Comparison of ENCODE assay signal across 8 mouse cellular contexts in the genomic region with DNA sequence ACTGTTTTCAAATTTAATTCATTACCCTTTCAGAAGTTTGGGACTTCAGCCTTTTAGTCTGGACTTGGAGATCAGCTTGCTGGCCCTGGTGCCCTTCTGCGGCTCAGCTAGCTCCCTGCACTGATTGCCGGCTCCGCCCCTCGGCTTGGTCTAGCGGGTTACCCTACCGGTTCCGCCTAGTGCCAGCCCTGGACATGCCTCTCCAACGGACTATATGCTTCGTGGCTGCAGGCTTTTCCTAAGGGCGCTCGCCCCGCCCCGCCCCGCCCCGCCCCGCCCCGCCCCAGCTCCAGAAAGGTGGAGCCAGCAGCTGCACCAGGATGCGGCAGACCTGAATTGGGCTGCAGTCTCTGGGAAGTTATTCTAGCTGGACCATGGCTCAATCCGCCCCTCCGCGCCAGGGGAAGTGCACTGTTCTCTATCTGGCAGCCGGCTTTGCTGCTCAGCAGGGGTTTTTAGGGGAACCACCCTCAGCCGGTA. TPM values are rescaled to one million over a fixed set of nuclear protein-coding genes. Genes with fewer than 3 reads are reported as not detected.
DNase-seq lines count a peak whose midpoint lies in the region; ATAC-seq and TF ChIP-seq lines count a peak whose summit lies in the region.

No protein-coding gene starts in this region.

- peak; percentile 75 for DNase-seq in brain, embryonic 14.5 days (ENCODE audit: low read depth)
- peak; percentile 89 for DNase-seq in liver, postnatal 0 days
- peak; percentile 67 for DNase-seq in neural tube, embryonic 11.5 days (ENCODE audit: low spot score)

- no peaks in the 10 kb centered on the region for H3K4me1 ChIP-seq in ES-Bruce4 (ENCODE audit: control insufficient read depth, insufficient read depth, low read length)
- peaks cover 26% of the 10 kb centered on the region for H3K4me1 ChIP-seq in erythroblast, embryonic 14.5 days (ENCODE audit: control insufficient read depth)
- H3K4me1 ChIP-seq in heart, embryonic 13.5 days: peaks cover 8% of the 10 kb centered on the region; the same call in 1 of the 2 replicates
- H3K4me1 ChIP-seq in kidney, embryonic 16.5 days (ENCODE audit: insufficient read depth, low read length): peaks cover 6% of the 10 kb centered on the region
- peaks cover 8% of the 10 kb centered on the region; the same call in 1 of the 2 replicates for H3K4me1 ChIP-seq in liver, postnatal 0 days (ENCODE audit: insufficient read depth)
- 0 out of 2 replicates have a peak, but pooled peaks cover 2% of the 10 kb centered on the region for H3K4me1 ChIP-seq in neural tube, embryonic 11.5 days (ENCODE audit: control insufficient read depth, insufficient read depth, low read length)
- peaks cover 7% of the 10 kb centered on the region for H3K4me1 ChIP-seq in testis, adult 2 months (ENCODE audit: control insufficient read depth, insufficient read depth, low read length)

- H3K27me3 ChIP-seq in ES-Bruce4 (ENCODE audit: control insufficient read depth, insufficient read depth, low read length, poor library complexity, severe bottlenecking): no peaks in the 10 kb centered on the region
- H3K27me3 ChIP-seq in erythroblast, embryonic 14.5 days (ENCODE audit: control insufficient read depth): no peaks in the 10 kb centered on the region
- no peaks in the 10 kb centered on the region; the same call in 1 of the 2 replicates for H3K27me3 ChIP-seq in heart, embryonic 13.5 days (replicated peaks)
- no peaks in the 10 kb centered on the region for H3K27me3 ChIP-seq in kidney, embryonic 16.5 days (ENCODE audit: insufficient read depth, low read length)
- H3K27me3 ChIP-seq in liver, postnatal 0 days (ENCODE audit: insufficient read depth, low read length): no peaks in the 10 kb centered on the region
- no peaks in the 10 kb centered on the region for H3K27me3 ChIP-seq in neural tube, embryonic 11.5 days (ENCODE audit: control insufficient read depth, insufficient read depth, low read length)
- H3K27me3 ChIP-seq in testis, adult 2 months (ENCODE audit: control insufficient read depth, insufficient read depth, low read length): no peaks in the 10 kb centered on the region

- H3K9ac ChIP-seq in ES-Bruce4 (ENCODE audit: low read depth, poor library complexity, severe bottlenecking): peak overlapping the region; percentile 75
- peak overlapping the region; percentile 80 for H3K9ac ChIP-seq in heart, embryonic 13.5 days
- H3K9ac ChIP-seq in kidney, embryonic 16.5 days (replicated peaks; ENCODE audit: low read length): peak overlapping the region; percentile 58
- peak overlapping the region; percentile 42; the same call in 1 of the 2 replicates for H3K9ac ChIP-seq in liver, postnatal 0 days (replicated peaks)
- H3K9ac ChIP-seq in neural tube, embryonic 11.5 days (ENCODE audit: low read length): peak overlapping the region; percentile 41

- TF ChIP-seq CTCF in ES-Bruce4 (IDR thresholded peaks at IDR 0.05; ENCODE audit: low read depth, low read length): no peak
- no peak for TF ChIP-seq CTCF in brain, embryonic 14.5 days (IDR thresholded peaks at IDR 0.05; ENCODE audit: borderline replicate concordance, extremely low read depth, insufficient read depth, insufficient read length)
- no peak for TF ChIP-seq CTCF in liver, postnatal 0 days (IDR thresholded peaks at IDR 0.05; ENCODE audit: low read depth)
- TF ChIP-seq CTCF in testis, adult 2 months (IDR thresholded peaks at IDR 0.05; ENCODE audit: control insufficient read depth, insufficient read depth, insufficient replicate concordance, low read depth, low read length): no peak

- H3K36me3 ChIP-seq in ES-Bruce4 (ENCODE audit: control insufficient read depth, insufficient read depth, low read length, poor library complexity, severe bottlenecking): no peaks in the 10 kb centered on the region
- H3K36me3 ChIP-seq in erythroblast, embryonic 14.5 days (ENCODE audit: control insufficient read depth): no peaks in the 10 kb centered on the region
- H3K36me3 ChIP-seq in heart, embryonic 13.5 days: no peaks in the 10 kb centered on the region
- H3K36me3 ChIP-seq in kidney, embryonic 16.5 days (ENCODE audit: insufficient read depth, low read length): no peaks in the 10 kb centered on the region
- no peaks in the 10 kb centered on the region for H3K36me3 ChIP-seq in liver, postnatal 0 days (replicated peaks; ENCODE audit: insufficient read depth, low read length)
- H3K36me3 ChIP-seq in neural tube, embryonic 11.5 days (ENCODE audit: control insufficient read depth, insufficient read depth, low read length): no peaks in the 10 kb centered on the region
- no peaks in the 10 kb centered on the region; the same call in 1 of the 2 replicates for H3K36me3 ChIP-seq in testis, adult 2 months (ENCODE audit: control insufficient read depth, insufficient read depth, low read length)

- no peaks in the 10 kb centered on the region for H3K9me3 ChIP-seq in ES-Bruce4 (replicated peaks; ENCODE audit: control insufficient read depth, insufficient read depth, low read length, poor library complexity, severe bottlenecking)
- no peaks in the 10 kb centered on the region for H3K9me3 ChIP-seq in erythroblast, embryonic 14.5 days (ENCODE audit: control insufficient read depth, low read length)
- H3K9me3 ChIP-seq in heart, embryonic 13.5 days: 0 out of 2 replicates have a peak, but pooled peaks cover 6% of the 10 kb centered on the region
- H3K9me3 ChIP-seq in kidney, embryonic 16.5 days (ENCODE audit: low read length): peaks cover 3% of the 10 kb centered on the region; the same call in 1 of the 2 replicates
- H3K9me3 ChIP-seq in liver, postnatal 0 days (ENCODE audit: low read length): no peaks in the 10 kb centered on the region
- H3K9me3 ChIP-seq in neural tube, embryonic 11.5 days (ENCODE audit: control insufficient read depth, low read length): no peaks in the 10 kb centered on the region

- no peak; the same call in 1 of the 2 replicates for TF ChIP-seq EP300 in ES-Bruce4 (IDR thresholded peaks at IDR 0.05; ENCODE audit: insufficient read depth, low read depth, low read length)
- TF ChIP-seq EP300 in liver, postnatal 0 days (IDR thresholded peaks at IDR 0.05; ENCODE audit: low read depth): no peak

- ATAC-seq in heart, embryonic 13.5 days (ENCODE audit: extremely low read depth, insufficient number of reproducible peaks, low FRiP score, low TSS enrichment): peak; percentile 84
- ATAC-seq in kidney, embryonic 16.5 days (ENCODE audit: low FRiP score, low TSS enrichment): peak; percentile 95
- peak; percentile 79 for ATAC-seq in liver, postnatal 0 days
- ATAC-seq in neural tube, embryonic 11.5 days (ENCODE audit: insufficient read depth, low FRiP score, low TSS enrichment): peak; percentile 64; the same call in 1 of the 2 replicates

- H3K4me2 ChIP-seq in heart, embryonic 13.5 days: peak overlapping the region; percentile 73
- H3K4me2 ChIP-seq in kidney, embryonic 16.5 days (replicated peaks; ENCODE audit: low read depth, low read length): peak overlapping the region; percentile 62
- peak overlapping the region; percentile 75 for H3K4me2 ChIP-seq in liver, postnatal 0 days (ENCODE audit: low read depth, low read length)
- H3K4me2 ChIP-seq in neural tube, embryonic 11.5 days (ENCODE audit: low read depth): peak overlapping the region; percentile 41

- WGBS in heart, embryonic 13.5 days: under 1% methylated on average over 23 of the region's 23 CpGs
- under 1% methylated on average over 23 of the region's 23 CpGs for WGBS in kidney, embryonic 16.5 days
- under 1% methylated on average over 21 of the region's 23 CpGs for WGBS in liver, postnatal 0 days (ENCODE audit: insufficient replicate concordance)
- under 1% methylated on average over 22 of the region's 23 CpGs for WGBS in neural tube, embryonic 11.5 days

- peak; percentile 38 for TF ChIP-seq POLR2A in ES-Bruce4 (IDR thresholded peaks at IDR 0.05; ENCODE audit: insufficient read depth, low read length)
- no peak for TF ChIP-seq POLR2A in brain, embryonic 14.5 days (IDR thresholded peaks at IDR 0.05; ENCODE audit: borderline replicate concordance, extremely low read depth, insufficient read depth, insufficient read length, poor library complexity, severe bottlenecking)
- TF ChIP-seq POLR2A in testis, adult 2 months (IDR thresholded peaks at IDR 0.05; ENCODE audit: control insufficient read depth, low read depth, low read length): peak; percentile 7; the same call in 1 of the 2 replicates

- peak overlapping the region; percentile 43 for H3K4me3 ChIP-seq in ES-Bruce4 (ENCODE audit: low read depth, low read length)
- peak overlapping the region; percentile 52 for H3K4me3 ChIP-seq in erythroblast, embryonic 14.5 days (replicated peaks)
- peak overlapping the region; percentile 45 for H3K4me3 ChIP-seq in heart, embryonic 13.5 days
- peak overlapping the region; percentile 41 for H3K4me3 ChIP-seq in kidney, embryonic 16.5 days (ENCODE audit: low read length)
- H3K4me3 ChIP-seq in liver, postnatal 0 days (ENCODE audit: low read depth, low read length): peak overlapping the region; percentile 29
- H3K4me3 ChIP-seq in neural tube, embryonic 11.5 days (ENCODE audit: low read depth, low read length): peak overlapping the region; percentile 15; the same call in 1 of the 2 replicates
- H3K4me3 ChIP-seq in testis, adult 2 months (ENCODE audit: control insufficient read depth, low read depth, low read length): peak overlapping the region; percentile 61; the same call in 1 of the 2 replicates

- peak overlapping the region; percentile 85 for H3K27ac ChIP-seq in ES-Bruce4 (ENCODE audit: insufficient read depth, low read length)
- H3K27ac ChIP-seq in heart, embryonic 13.5 days (replicated peaks): peak overlapping the region; percentile 80
- H3K27ac ChIP-seq in kidney, embryonic 16.5 days (ENCODE audit: low read length): peak overlapping the region; percentile 76
- H3K27ac ChIP-seq in liver, postnatal 0 days (ENCODE audit: low read depth): peak overlapping the region; percentile 58
- H3K27ac ChIP-seq in neural tube, embryonic 11.5 days (ENCODE audit: low read depth, low read length): 0 out of 2 replicates have a peak overlapping the region, but pooled peaks have one; percentile 49
- H3K27ac ChIP-seq in testis, adult 2 months (ENCODE audit: control insufficient read depth, insufficient read depth, low read depth, low read length): peak overlapping the region; percentile 56

RNA-seq across cellular contexts. Expression of a gene that starts 4.7 kb away (rescaled TPM):
- polyA plus RNA-seq in ES-Bruce4 (2011; ENCODE audit: insufficient read depth, insufficient read length, low read depth, missing spikeins): 100 and 102 TPM in 2 replicates
- polyA plus RNA-seq in brain, embryonic 14.5 days (2012; rRNA removed): 107 and 118 TPM in 2 replicates
- polyA plus RNA-seq in erythroblast, embryonic 14.5 days (2012): 1.8 and 3.9 TPM in 2 replicates
- polyA plus RNA-seq in heart, embryonic 13.5 days (2015; fragmentation: Nextera tagmentation; extraction: Ambion mirVana): 160 and 181 TPM in 2 replicates
- 177 and 196 TPM in 2 replicates for polyA plus RNA-seq in kidney, embryonic 16.5 days (2015; fragmentation: Nextera tagmentation; extraction: Ambion mirVana)
- polyA plus RNA-seq in liver, postnatal 0 days (2015; fragmentation: Nextera tagmentation; extraction: Ambion mirVana): 57.6 and 57.7 TPM in 2 replicates
- 160 and 167 TPM in 2 replicates for polyA plus RNA-seq in neural tube, embryonic 11.5 days (2014; fragmentation: Nextera tagmentation; extraction: Ambion mirVana)
- polyA plus RNA-seq in testis, adult 2 months (2012; rRNA removed): 43.5 and 50.2 TPM in 2 replicates

RNA-seq across cellular contexts. Expression of a gene that starts 7.2 kb away (rescaled TPM):
- 41.8 and 43.8 TPM in 2 replicates for polyA plus RNA-seq in ES-Bruce4 (2011; ENCODE audit: insufficient read depth, insufficient read length, low read depth, missing spikeins)
- 83.6 and 86.4 TPM in 2 replicates for polyA plus RNA-seq in brain, embryonic 14.5 days (2012; rRNA removed)
- 2.3 and 2.6 TPM in 2 replicates for polyA plus RNA-seq in erythroblast, embryonic 14.5 days (2012)
- 40.7 and 41.2 TPM in 2 replicates for polyA plus RNA-seq in heart, embryonic 13.5 days (2015; fragmentation: Nextera tagmentation; extraction: Ambion mirVana)
- polyA plus RNA-seq in kidney, embryonic 16.5 days (2015; fragmentation: Nextera tagmentation; extraction: Ambion mirVana): 62.5 and 66.5 TPM in 2 replicates
- 13.5 and 13.7 TPM in 2 replicates for polyA plus RNA-seq in liver, postnatal 0 days (2015; fragmentation: Nextera tagmentation; extraction: Ambion mirVana)
- polyA plus RNA-seq in neural tube, embryonic 11.5 days (2014; fragmentation: Nextera tagmentation; extraction: Ambion mirVana): 51.5 and 55.5 TPM in 2 replicates
- polyA plus RNA-seq in testis, adult 2 months (2012; rRNA removed): 39.2 and 41.1 TPM in 2 replicates

RNA-seq across cellular contexts. Expression of a gene that starts 19.5 kb away (rescaled TPM):
- polyA plus RNA-seq in ES-Bruce4 (2011; ENCODE audit: insufficient read depth, insufficient read length, low read depth, missing spikeins): 0.40 and 0.53 TPM in 2 replicates
- polyA plus RNA-seq in brain, embryonic 14.5 days (2012; rRNA removed): 1.3 and 1.6 TPM in 2 replicates
- polyA plus RNA-seq in erythroblast, embryonic 14.5 days (2012): not detected in 2 replicates
- polyA plus RNA-seq in heart, embryonic 13.5 days (2015; fragmentation: Nextera tagmentation; extraction: Ambion mirVana): 1.3 and 2.2 TPM in 2 replicates
- 7.1 and 7.8 TPM in 2 replicates for polyA plus RNA-seq in kidney, embryonic 16.5 days (2015; fragmentation: Nextera tagmentation; extraction: Ambion mirVana)
- 2.2 and 34.1 TPM in 2 replicates for polyA plus RNA-seq in liver, postnatal 0 days (2015; fragmentation: Nextera tagmentation; extraction: Ambion mirVana)
- 19.0 and 20.1 TPM in 2 replicates for polyA plus RNA-seq in neural tube, embryonic 11.5 days (2014; fragmentation: Nextera tagmentation; extraction: Ambion mirVana)
- polyA plus RNA-seq in testis, adult 2 months (2012; rRNA removed): 1.5 and 1.6 TPM in 2 replicates

RNA-seq across cellular contexts. Expression of a gene that starts 20.8 kb away (rescaled TPM):
- polyA plus RNA-seq in ES-Bruce4 (2011; ENCODE audit: insufficient read depth, insufficient read length, low read depth, missing spikeins): 160 and 172 TPM in 2 replicates
- 178 and 208 TPM in 2 replicates for polyA plus RNA-seq in brain, embryonic 14.5 days (2012; rRNA removed)
- polyA plus RNA-seq in erythroblast, embryonic 14.5 days (2012): 56.8 and 76.8 TPM in 2 replicates
- 32.8 and 36.1 TPM in 2 replicates for polyA plus RNA-seq in heart, embryonic 13.5 days (2015; fragmentation: Nextera tagmentation; extraction: Ambion mirVana)
- polyA plus RNA-seq in kidney, embryonic 16.5 days (2015; fragmentation: Nextera tagmentation; extraction: Ambion mirVana): 41.5 and 47.9 TPM in 2 replicates
- 12.0 and 13.6 TPM in 2 replicates for polyA plus RNA-seq in liver, postnatal 0 days (2015; fragmentation: Nextera tagmentation; extraction: Ambion mirVana)
- 62.2 and 64.2 TPM in 2 replicates for polyA plus RNA-seq in neural tube, embryonic 11.5 days (2014; fragmentation: Nextera tagmentation; extraction: Ambion mirVana)
- polyA plus RNA-seq in testis, adult 2 months (2012; rRNA removed): 666 and 681 TPM in 2 replicates

RNA-seq across cellular contexts. Expression of a gene that starts 53.9 kb away (rescaled TPM):
- polyA plus RNA-seq in ES-Bruce4 (2011; ENCODE audit: insufficient read depth, insufficient read length, low read depth, missing spikeins): 18.5 and 19.7 TPM in 2 replicates
- 22.1 and 25.2 TPM in 2 replicates for polyA plus RNA-seq in brain, embryonic 14.5 days (2012; rRNA removed)
- 0.67 and 0.68 TPM in 2 replicates for polyA plus RNA-seq in erythroblast, embryonic 14.5 days (2012)
- polyA plus RNA-seq in heart, embryonic 13.5 days (2015; fragmentation: Nextera tagmentation; extraction: Ambion mirVana): 19.1 and 19.4 TPM in 2 replicates
- polyA plus RNA-seq in kidney, embryonic 16.5 days (2015; fragmentation: Nextera tagmentation; extraction: Ambion mirVana): 36.2 and 39.0 TPM in 2 replicates
- polyA plus RNA-seq in liver, postnatal 0 days (2015; fragmentation: Nextera tagmentation; extraction: Ambion mirVana): 7.1 and 7.2 TPM in 2 replicates
- polyA plus RNA-seq in neural tube, embryonic 11.5 days (2014; fragmentation: Nextera tagmentation; extraction: Ambion mirVana): 21.4 and 23.2 TPM in 2 replicates
- polyA plus RNA-seq in testis, adult 2 months (2012; rRNA removed): 17.6 and 17.7 TPM in 2 replicates

Comparison
In these comparisons a context has a peak if more than half of its experiments do, and no peak if none do; other contexts are left out.
1. Peak in every context shown above with its lines: DNase-seq, ATAC-seq, H3K4me3 ChIP-seq and H3K27ac ChIP-seq.